Mouse (Mus musculus) gastrocnemius, adult 2 months (tissue): ENCODE measurements at regions not wholly inside any gene's neighbourhood (a gene's known extent, or its start where the extent isn't known, plus 50 kb on each side); places are given as distances from the start of the nearest gene placed in this dataset.

Experiments used
- DNase-seq: peaks from one replicate; pipeline ENCODE4 v3.0.0; 2022
- H3K27ac ChIP-seq: fragments of 200-600 bp; 2 replicates; pipeline ENCODE4 v1.8.1; 2022; ENCODE audit warnings: mild to moderate bottlenecking
- H3K4me3 ChIP-seq: fragments of 200-600 bp; 2 replicates; pipeline ENCODE4 v1.8.1; 2022; ENCODE audit warnings: mild to moderate bottlenecking, moderate library complexity
- CTCF ChIP-seq: fragments of 200-600 bp; IDR thresholded peaks from 2 replicates; pipeline ENCODE4 v1.8.1; 2022; ENCODE audit warnings: antibody characterized with exemption, mild to moderate bottlenecking, moderate library complexity
- intact Hi-C: fragments of 180-260 bp; cut with DNase I; formaldehyde crosslinking; loops from one replicate; pipeline ENCODE4 v1.15.1; 2025

DNA sequence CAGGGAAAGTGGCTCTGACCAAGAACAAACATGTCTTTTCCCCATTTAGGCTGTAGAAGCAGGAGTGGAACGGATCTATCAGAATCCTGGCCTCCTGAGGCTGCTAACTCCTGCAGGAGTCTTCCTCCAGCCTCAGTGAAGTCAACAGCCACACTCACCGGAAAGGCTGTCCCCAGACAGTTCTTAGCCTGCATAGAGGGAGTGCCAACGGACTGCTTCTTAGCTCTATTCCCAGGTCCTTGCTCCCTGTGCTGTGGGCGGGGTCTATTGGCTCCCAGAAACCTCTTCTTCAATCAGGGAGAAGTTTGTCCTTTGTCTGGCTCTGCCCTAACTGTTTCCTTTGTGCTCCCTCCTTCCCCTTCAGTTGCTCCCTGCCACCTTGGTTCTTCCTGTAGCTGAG is 266.3 kb downstream of the Zfp704 start:
- Histone ChIP-seq H3K27ac (peak overlapping the region; percentile 64), H3K4me3 (no peak overlapping the region)
- TF ChIP-seq CTCF = no peak
- DNase-seq = no peak
- intact Hi-C loops = loop anchor here (10.0 kb wide), 1 partner anchor 269 kb away; no protein-coding TSS in a partner anchor

- no peak for DNase-seq
- Histone ChIP-seq H3K27ac (peak overlapping the region; percentile 31; the same call in 1 of the 2 replicates), H3K4me3 (no peak overlapping the region)
- no peak for TF ChIP-seq CTCF
- intact Hi-C loops = loop anchor here (10.0 kb wide), 1 partner anchor 267 kb away; no protein-coding TSS in a partner anchor
Measured at GRCm38 (mm10) chr3:9342167-9342566, 267.7 kb downstream of the Zfp704 start.

GRCm38 (mm10) chr3:9341657-9342056 is 268.2 kb downstream of the Zfp704 start:
- no peak for DNase-seq
- Histone ChIP-seq H3K27ac (no peak overlapping the region), H3K4me3 (no peak overlapping the region)
- no peak for TF ChIP-seq CTCF
- intact Hi-C loops = loop anchor here (10.0 kb wide), 1 partner anchor 267 kb away; no protein-coding TSS in a partner anchor

DNA sequence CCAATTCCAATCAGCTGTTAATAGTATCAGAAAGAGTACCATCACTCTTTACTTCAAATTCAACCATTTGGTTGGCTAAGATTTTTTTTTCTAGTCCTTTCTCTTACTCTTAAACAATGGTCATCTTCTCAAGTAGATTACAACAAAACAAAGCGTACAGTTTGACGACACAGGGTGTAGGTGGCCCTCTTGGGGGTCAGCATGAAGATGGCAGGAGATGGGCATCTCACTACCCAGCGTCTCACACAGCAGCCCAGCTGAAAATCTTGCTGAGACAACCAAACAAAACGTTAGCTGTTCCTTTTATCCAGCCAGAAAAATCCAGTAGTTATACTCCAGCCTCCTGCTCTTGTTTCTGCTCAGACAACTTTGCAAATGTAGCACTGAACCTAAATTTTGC is 268.6 kb downstream of the Zfp704 start:
- no peak overlapping the region; the same call in 1 of the 2 replicates for H3K4me3 ChIP-seq
- intact Hi-C loops = loop anchor here (10.0 kb wide), 1 partner anchor 266 kb away; no protein-coding TSS in a partner anchor
- TF ChIP-seq CTCF = no peak
- H3K27ac ChIP-seq = no peak overlapping the region
- DNase-seq = no peak

- peak overlapping the region; percentile 57 for H3K4me3 ChIP-seq
- no peak for TF ChIP-seq CTCF
- peak; percentile 44 for DNase-seq
- H3K27ac ChIP-seq = no peak overlapping the region
- intact Hi-C loops = loop anchor here (10.0 kb wide), 1 partner anchor 266 kb away; no protein-coding TSS in a partner anchor
Measured at GRCm38 (mm10) chr3:9340788-9341187, 269.1 kb downstream of the Zfp704 start.

- DNase-seq = no peak
- TF ChIP-seq CTCF = peak; percentile 26; the same call in 1 of the 2 replicates
- no peak overlapping the region for H3K27ac ChIP-seq
- intact Hi-C loops = loop anchor here (10.0 kb wide), 1 partner anchor 266 kb away; no protein-coding TSS in a partner anchor
- H3K4me3 ChIP-seq = peak overlapping the region; percentile 57
Measured at GRCm38 (mm10) chr3:9340344-9340743, 269.5 kb downstream of the Zfp704 start.

- DNase-seq = no peak
- no peak for TF ChIP-seq CTCF
- H3K4me3 ChIP-seq = no peak overlapping the region
- H3K27ac ChIP-seq = no peak overlapping the region
- intact Hi-C loops = loop anchor here (10.0 kb wide), 1 partner anchor 265 kb away; no protein-coding TSS in a partner anchor
Measured at GRCm38 (mm10) chr3:9339669-9340068, 270.2 kb downstream of the Zfp704 start.

GRCm38 (mm10) chr3:9335580-9335979 is 274.3 kb downstream of the Zfp704 start:
- no peak for DNase-seq

More at GRCm38 (mm10) chr3:9335580-9335979, 274.3 kb downstream of the Zfp704 start:
- no peak overlapping the region for H3K4me3 ChIP-seq
- intact Hi-C loops = no loop called here
- H3K27ac ChIP-seq = no peak overlapping the region
- no peak for TF ChIP-seq CTCF
